Comparison of ENCODE assay signal across 35 mouse cellular contexts in genomic region chr16:30278406-30278805, GRCm38 (mm10). TPM values are rescaled to one million over a fixed set of nuclear protein-coding genes. Genes with fewer than 3 reads are reported as not detected.
A peak's percentile ranks its signal among the peaks of the same experiment; 100 is the strongest.
DNase-seq lines count a peak whose midpoint lies in the region; ATAC-seq and TF ChIP-seq lines count a peak whose summit lies in the region.
"Had no signal": no experiment of that assay in that cellular context is flagged by ENCODE, and none has a peak within 500 bp of the region (broad histone marks: within the 10 kb centered on the region; RNA-seq: fewer than 3 reads in every experiment).

No protein-coding gene starts in this region.

- H3K4me1 ChIP-seq in limb, embryonic 10.5 days, result peaks cover 52% of the 10 kb centered on the region
- no peaks in the 10 kb centered on the region for H3K4me1 ChIP-seq in stomach, postnatal 0 days (replicated peaks; ENCODE audit: control insufficient read depth, insufficient read depth)

- TF ChIP-seq CTCF in stomach, postnatal 0 days (IDR thresholded peaks at IDR 0.05; ENCODE audit: low read depth), result no peak

- H3K4me3 ChIP-seq in limb, embryonic 10.5 days, result no peak overlapping the region
- H3K4me3 ChIP-seq in stomach, postnatal 0 days (ENCODE audit: low read depth, low read length), result no peak overlapping the region
- H3K4me3 ChIP-seq: forebrain, embryonic 10.5 days; forebrain, embryonic 13.5 days; heart, adult 2 months; heart, embryonic 10.5 days; heart, embryonic 13.5 days had no signal

- WGBS in limb, embryonic 10.5 days, result 81% methylated on average over 11 of the region's 11 CpGs
- WGBS in stomach, postnatal 0 days, result 66% methylated on average over 8 of the region's 11 CpGs

- no peak overlapping the region for H3K9ac ChIP-seq in stomach, postnatal 0 days (ENCODE audit: low read length)
- H3K9ac ChIP-seq: forebrain, embryonic 13.5 days; heart, embryonic 13.5 days; hindbrain, embryonic 14.5 days had no signal

- H3K27me3 ChIP-seq in limb, embryonic 10.5 days (ENCODE audit: low read depth, poor library complexity, severe bottlenecking), result peaks cover 24% of the 10 kb centered on the region
- H3K27me3 ChIP-seq in stomach, postnatal 0 days (ENCODE audit: control insufficient read depth, insufficient read depth, low read length), result no peaks in the 10 kb centered on the region

- no peak overlapping the region for H3K4me2 ChIP-seq in stomach, postnatal 0 days (replicated peaks; ENCODE audit: low read depth)
- H3K4me2 ChIP-seq: forebrain, embryonic 13.5 days; heart, embryonic 13.5 days; hindbrain, embryonic 14.5 days had no signal

- peak overlapping the region; percentile 70 for H3K27ac ChIP-seq in limb, embryonic 10.5 days
- H3K27ac ChIP-seq in stomach, postnatal 0 days (replicated peaks), result no peak overlapping the region
- H3K27ac ChIP-seq: forebrain, embryonic 10.5 days; forebrain, embryonic 13.5 days; heart, adult 2 months; heart, embryonic 10.5 days; heart, embryonic 13.5 days; hindbrain, embryonic 14.5 days; hindbrain, postnatal 0 days had no signal

- H3K9me3 ChIP-seq in limb, embryonic 10.5 days (replicated peaks), result no peaks in the 10 kb centered on the region
- no peaks in the 10 kb centered on the region for H3K9me3 ChIP-seq in stomach, postnatal 0 days (ENCODE audit: control insufficient read depth, low read length)
- H3K9me3 ChIP-seq: forebrain, embryonic 10.5 days; forebrain, embryonic 13.5 days; heart, embryonic 10.5 days; heart, embryonic 13.5 days had no signal

- ATAC-seq in stomach, postnatal 0 days (ENCODE audit: low FRiP score, low TSS enrichment), result no peak
- ATAC-seq: activated CD4-positive, CD25-positive, alpha-beta regulatory T cell, adult 4 months; forebrain, embryonic 13.5 days; forebrain, embryonic 16.5 days; hindbrain, postnatal 0 days; inflammation-experienced regulatory T-cells, adult 6 months had no signal

- DNase-seq in adrenal gland, adult 2 months, result peak; percentile 16
- no peak for DNase-seq in adrenal gland, postnatal 4 days (ENCODE audit: low spot score in 2 of 2)
- peak; percentile 47 to 57 for DNase-seq in cerebellum, postnatal 14 days
- DNase-seq in cerebellum, adult 9-10 months, result no peak
- peak; percentile 32 for DNase-seq in thymus, postnatal 14 days
- no peak for DNase-seq in thymus, postnatal 36 days
- no peak for DNase-seq in limb, embryonic 10.5 days (ENCODE audit: low spot score)
- no peak for DNase-seq in stomach, postnatal 0 days (ENCODE audit: low spot score)
- DNase-seq: adrenal gland, postnatal 25 days; cerebellum, adult 11-12 months; cerebellum, adult 8-10 months; cerebellum, postnatal 36 days; embryo, embryonic 11 days; gastrocnemius, postnatal 10 days; gastrocnemius, postnatal 36 days; heart, adult 2 months; heart, postnatal 14 days; heart, postnatal 4 days had no signal

- no peak for TF ChIP-seq EP300 in stomach, postnatal 0 days (optimal IDR thresholded peaks at IDR 0.05)

- H3K36me3 ChIP-seq in limb, embryonic 10.5 days, result no peaks in the 10 kb centered on the region
- H3K36me3 ChIP-seq in stomach, postnatal 0 days (ENCODE audit: control insufficient read depth, insufficient read depth, low read length), result no peaks in the 10 kb centered on the region
- H3K36me3 ChIP-seq: forebrain, embryonic 10.5 days; heart, embryonic 10.5 days; heart, embryonic 13.5 days had no signal

RNA-seq across cellular contexts. Expression of gene Lrrc15, which starts 4.7 kb away (rescaled TPM):
- under 1 TPM in 1 of 2 experiments, not detected in 1; 0.06 TPM for total RNA-seq in adrenal gland, adult 2 months (2021)
- 0.02 TPM in 2 replicates for polyA plus RNA-seq in adrenal gland, adult 2 months (2012; rRNA removed)
- total RNA-seq in adrenal gland, postnatal 4 days (2021), result under 1 TPM; 0.34 to 0.54 TPM
- 0.23 and 0.68 TPM in 2 replicates for polyA plus RNA-seq in limb, embryonic 10.5 days (2016; fragmentation: Nextera tagmentation; extraction: Ambion mirVana)
- polyA plus RNA-seq in stomach, postnatal 0 days (2015; fragmentation: Nextera tagmentation; extraction: Ambion mirVana), result 0.76 and 0.87 TPM in 2 replicates
- total RNA-seq: adrenal gland, postnatal 25 days; granulocyte monocyte progenitor cell, adult 5-6 weeks had no signal
- polyA plus RNA-seq: activated CD4-positive, CD25-positive, alpha-beta regulatory T cell, adult 4 months; cortical plate, adult 2 months had no signal

RNA-seq across cellular contexts. Expression of gene Cpn2, which starts 11.1 kb away (rescaled TPM):
- 1 to 10 TPM; 2.4 to 3.6 TPM for total RNA-seq in adrenal gland, adult 2 months (2021)
- 1.2 and 1.7 TPM in 2 replicates for polyA plus RNA-seq in adrenal gland, adult 2 months (2012; rRNA removed)
- 10 to 100 TPM in 1 of 2 experiments, 1 to 10 TPM in 1; 1.3 to 10.9 TPM for total RNA-seq in adrenal gland, postnatal 4 days (2021)
- not detected in 2 replicates for polyA plus RNA-seq in limb, embryonic 10.5 days (2016; fragmentation: Nextera tagmentation; extraction: Ambion mirVana)
- polyA plus RNA-seq in stomach, postnatal 0 days (2015; fragmentation: Nextera tagmentation; extraction: Ambion mirVana), result 0.04 TPM in 1 of 2 replicates, not detected in the other
- total RNA-seq: ES-E14; gastrocnemius, postnatal 36 days; granulocyte monocyte progenitor cell, adult 5-6 weeks; heart, postnatal 4 days had no signal
- polyA plus RNA-seq: activated CD4-positive, CD25-positive, alpha-beta regulatory T cell, adult 4 months; cortical plate, adult 2 months; embryonic facial prominence, embryonic 11.5 days; embryonic facial prominence, embryonic 14.5 days; forebrain, embryonic 10.5 days; forebrain, embryonic 13.5 days; forebrain, embryonic 16.5 days; heart, embryonic 13.5 days; heart, embryonic 16.5 days; hindbrain, embryonic 11.5 days; hindbrain, embryonic 14.5 days; hindbrain, postnatal 0 days; inflammation-experienced regulatory T-cells, adult 6 months had no signal

RNA-seq across cellular contexts. Expression of gene Gp5, which starts 32.2 kb away (rescaled TPM):
- total RNA-seq in adrenal gland, adult 2 months (2021), result under 1 TPM in 1 of 2 experiments, not detected in 1; 0.17 TPM
- polyA plus RNA-seq in adrenal gland, adult 2 months (2012; rRNA removed), result 0.04 and 0.35 TPM in 2 replicates
- total RNA-seq in adrenal gland, postnatal 4 days (2021), result 1 to 10 TPM in 1 of 2 experiments, under 1 TPM in 1; 0.34 to 1.3 TPM
- polyA plus RNA-seq in limb, embryonic 10.5 days (2016; fragmentation: Nextera tagmentation; extraction: Ambion mirVana), result 1.5 and 1.7 TPM in 2 replicates
- polyA plus RNA-seq in stomach, postnatal 0 days (2015; fragmentation: Nextera tagmentation; extraction: Ambion mirVana), result 0.11 and 0.39 TPM in 2 replicates
- total RNA-seq: gastrocnemius, adult 18-20 months; gastrocnemius, postnatal 36 days had no signal
- polyA plus RNA-seq: activated CD4-positive, CD25-positive, alpha-beta regulatory T cell, adult 4 months; inflammation-experienced regulatory T-cells, adult 6 months had no signal

Comparison
In these comparisons a context has a peak if more than half of its experiments do, and no peak if none do; other contexts are left out.
1. DNase-seq: peak in adrenal gland, adult 2 months (single experiment), cerebellum, postnatal 14 days (2 of 2) and thymus, postnatal 14 days (single experiment); none in adrenal gland, postnatal 4 days (0 of 2), cerebellum, adult 9-10 months (single experiment), thymus, postnatal 36 days (0 of 2), limb, embryonic 10.5 days (single experiment) and stomach, postnatal 0 days (single experiment).